Mouse (Mus musculus): Measurements from ENCODE around the gene Fat3.

Fat3 gene

GRCm38 (mm10) chr9:16437805-16438204, 63.3 kb downstream of the Fat3 start:
- DNase-seq (ENCODE audit: low spot score in 2 of 2), result no peak

GRCm38 (mm10) chr9:16428589-16428988, 72.5 kb downstream of the Fat3 start:
- DNase-seq (ENCODE audit: low spot score in 2 of 2), result no peak

GRCm38 (mm10) chr9:16422707-16423106, 78.4 kb downstream of the Fat3 start:
- DNase-seq (ENCODE audit: low spot score in 2 of 2), result no peak

- DNase-seq (ENCODE audit: low spot score in 2 of 2), result no peak
Measured at GRCm38 (mm10) chr9:16402815-16403214, 98.3 kb downstream of the Fat3 start.

GRCm38 (mm10) chr9:16398734-16399686, 102.1 kb downstream of the Fat3 start:
- no peak for DNase-seq (ENCODE audit: low spot score in 2 of 2)

- DNase-seq (ENCODE audit: low spot score in 2 of 2), result no peak
Measured at GRCm38 (mm10) chr9:16389141-16389540, 111.9 kb downstream of the Fat3 start.

GRCm38 (mm10) chr9:16387527-16387926, 113.6 kb downstream of the Fat3 start:
- no peak for DNase-seq (ENCODE audit: low spot score in 2 of 2)

GRCm38 (mm10) chr9:16363713-16364112, 137.4 kb downstream of the Fat3 start:
- no peak for DNase-seq (ENCODE audit: low spot score in 2 of 2)

- DNase-seq (ENCODE audit: low spot score in 2 of 2), result no peak
Measured at GRCm38 (mm10) chr9:16361811-16362210, 139.3 kb downstream of the Fat3 start.

- no peak for DNase-seq (ENCODE audit: low spot score in 2 of 2)
Measured at GRCm38 (mm10) chr9:16356636-16357035, 144.4 kb downstream of the Fat3 start.

GRCm38 (mm10) chr9:16354906-16355305, 146.2 kb downstream of the Fat3 start:
- DNase-seq (ENCODE audit: low spot score in 2 of 2), result no peak

GRCm38 (mm10) chr9:16353049-16353724, 147.9 kb downstream of the Fat3 start:
- no peak for DNase-seq (ENCODE audit: low spot score in 2 of 2)

- no peak for DNase-seq (ENCODE audit: low spot score in 2 of 2)
Measured at GRCm38 (mm10) chr9:16352486-16353048, 148.5 kb downstream of the Fat3 start.

- no peak for DNase-seq (ENCODE audit: low spot score in 2 of 2)
Measured at GRCm38 (mm10) chr9:16344902-16345855, 155.9 kb downstream of the Fat3 start.

GRCm38 (mm10) chr9:16343191-16343590, 157.9 kb downstream of the Fat3 start:
- no peak for DNase-seq (ENCODE audit: low spot score in 2 of 2)

- DNase-seq (ENCODE audit: low spot score in 2 of 2), result no peak
Measured at GRCm38 (mm10) chr9:16342577-16342976, 158.5 kb downstream of the Fat3 start.

GRCm38 (mm10) chr9:16330290-16330984, 170.6 kb downstream of the Fat3 start:
- no peak for DNase-seq (ENCODE audit: low spot score in 2 of 2)

GRCm38 (mm10) chr9:16318957-16319356, 182.1 kb downstream of the Fat3 start:
- no peak for DNase-seq (ENCODE audit: low spot score in 2 of 2)

- no peak for DNase-seq (ENCODE audit: low spot score in 2 of 2)
Measured at GRCm38 (mm10) chr9:16312599-16313197, 188.4 kb downstream of the Fat3 start.

Measured in thymus, postnatal 10 days (tissue).